Mouse (Mus musculus) gastrocnemius, adult 18-20 months (tissue): ENCODE data around the gene Cdh26. TPM values are rescaled to one million over a fixed set of nuclear protein-coding genes. Genes with fewer than 3 reads are reported as not detected.

ENCODE experiments used
- DNase-seq: peaks from one replicate; pipeline ENCODE4 v3.0.0; 2021; ENCODE audit warnings: low spot score
- total RNA-seq, 2 experiments: library from RNA; stranded (reverse); gene quantifications; 2 replicates each; pipeline ENCODE4 v1.2.3; 2021

Cdh26 gene
- total RNA-seq, 2 experiments from 2014 or later, result not detected

DNA sequence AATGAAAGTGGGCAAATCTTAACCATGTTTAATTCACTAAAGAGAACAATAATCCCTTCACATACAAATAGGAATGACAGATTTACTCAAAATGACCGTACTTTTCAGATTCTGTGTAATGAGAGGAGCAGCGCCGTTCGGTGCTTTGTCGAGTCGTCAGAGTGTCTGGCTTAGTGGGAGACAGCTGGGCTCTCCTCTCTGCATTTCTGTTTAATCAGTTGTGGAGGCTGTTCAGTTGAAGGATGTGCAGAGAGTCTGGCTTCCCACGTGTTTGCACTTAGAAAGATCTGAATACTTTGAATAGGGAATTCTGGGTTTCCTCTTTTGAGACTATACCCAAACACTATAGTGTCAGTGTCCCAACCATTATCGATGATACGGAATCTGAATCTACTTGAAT is 7.0 kb downstream of the Cdh26 start:
- DNase-seq, result no peak

DNA sequence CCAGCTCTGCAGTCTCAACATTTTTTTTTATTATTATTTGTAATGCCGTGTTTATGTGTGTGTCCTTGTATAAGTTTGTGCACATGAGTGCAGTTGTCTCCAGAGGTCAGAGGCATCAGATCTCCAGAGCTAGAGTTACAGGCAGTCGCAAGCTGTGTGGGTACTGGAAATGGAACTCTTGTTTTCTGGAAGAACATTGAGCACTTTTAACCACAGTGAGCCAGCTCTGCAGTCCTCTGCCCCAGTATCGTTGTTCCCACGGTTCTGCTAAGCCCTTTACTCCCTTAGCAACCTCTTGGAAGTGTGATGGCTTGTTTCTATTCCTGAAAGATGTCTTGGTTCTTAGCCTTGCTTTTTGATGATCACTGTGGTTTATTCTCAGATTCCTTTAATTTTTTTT is 19.1 kb downstream of the Cdh26 start:
- no peak for DNase-seq

DNA sequence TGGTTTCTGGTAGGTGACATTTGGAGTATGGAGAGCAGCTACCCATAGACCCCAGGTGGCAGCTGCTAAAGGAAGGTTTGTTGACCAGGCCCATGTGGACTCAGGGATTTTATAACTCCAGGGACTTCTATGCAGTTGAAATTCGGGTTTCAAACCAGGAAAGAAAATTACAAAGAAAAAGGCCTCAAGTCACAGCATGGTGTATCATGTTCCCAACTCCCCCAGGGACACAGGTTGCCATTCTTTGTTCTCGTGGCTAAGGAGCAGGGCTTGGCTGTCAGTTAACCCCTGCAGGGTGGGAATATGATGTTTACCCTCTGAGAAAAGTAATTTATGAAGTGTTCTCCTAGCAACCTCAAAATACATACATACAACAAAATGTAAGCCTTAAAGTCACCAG is 19.9 kb downstream of the Cdh26 start:
- no peak for DNase-seq

DNA sequence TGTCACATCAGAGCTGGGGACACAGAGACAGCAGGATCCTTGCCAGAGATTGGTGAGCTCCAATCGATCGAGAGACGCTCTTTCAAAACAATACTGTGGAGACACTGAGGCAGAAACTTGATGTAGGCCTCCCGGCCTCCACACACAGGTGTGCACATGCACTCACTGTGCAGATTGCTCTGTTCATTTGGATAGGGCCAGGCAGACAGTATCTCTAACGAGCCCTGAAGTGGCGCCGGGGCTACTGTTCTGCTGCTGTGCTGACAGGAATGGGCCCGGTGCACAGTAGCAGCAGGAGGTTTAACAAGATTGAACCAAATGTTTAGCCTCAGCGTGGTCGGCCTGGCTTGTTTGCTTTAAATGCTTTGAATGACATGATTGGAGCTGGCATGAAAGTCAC is 20.6 kb downstream of the Cdh26 start:
- no peak for DNase-seq

DNA sequence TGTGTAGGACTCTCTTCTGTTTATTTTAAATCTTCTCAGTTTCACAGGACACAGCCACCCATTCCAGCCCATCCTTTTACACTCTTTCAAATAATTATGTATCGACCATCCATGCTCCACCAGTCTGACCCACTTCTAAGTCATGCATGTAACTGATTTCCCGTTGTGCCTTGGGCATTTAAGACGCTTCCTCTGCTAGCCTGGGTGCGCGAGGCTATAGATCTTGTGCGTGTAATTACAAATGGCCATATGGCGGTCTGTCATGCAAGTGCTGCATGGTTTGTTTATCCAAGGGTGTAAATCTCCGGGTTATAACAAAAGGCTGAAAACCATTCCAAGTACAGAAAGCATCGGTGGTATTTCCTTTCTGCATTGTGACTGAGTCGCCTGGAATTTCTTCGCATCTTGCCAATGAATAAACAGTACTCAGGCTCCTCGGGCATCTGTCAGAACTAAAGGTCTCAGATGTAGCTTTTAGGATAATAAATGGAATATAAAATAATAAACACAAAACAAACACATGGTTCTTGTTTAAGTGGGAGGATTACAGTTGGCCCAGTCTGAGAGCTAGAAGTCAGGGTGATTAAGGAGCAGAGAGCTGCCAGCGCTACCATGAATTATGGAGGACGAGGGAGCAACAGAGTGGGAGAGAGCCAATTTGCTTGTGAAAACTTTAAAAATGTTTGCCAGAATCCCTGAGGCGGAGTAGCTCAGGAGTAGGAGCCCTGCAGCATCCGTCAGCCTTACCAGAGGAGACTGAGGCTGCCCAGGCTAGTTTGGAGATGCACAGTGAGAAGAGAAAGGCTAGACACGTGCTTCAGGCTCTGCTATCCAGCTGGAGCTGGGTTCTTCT is 24.6 kb downstream of the Cdh26 start:
- DNase-seq, result no peak

DNA sequence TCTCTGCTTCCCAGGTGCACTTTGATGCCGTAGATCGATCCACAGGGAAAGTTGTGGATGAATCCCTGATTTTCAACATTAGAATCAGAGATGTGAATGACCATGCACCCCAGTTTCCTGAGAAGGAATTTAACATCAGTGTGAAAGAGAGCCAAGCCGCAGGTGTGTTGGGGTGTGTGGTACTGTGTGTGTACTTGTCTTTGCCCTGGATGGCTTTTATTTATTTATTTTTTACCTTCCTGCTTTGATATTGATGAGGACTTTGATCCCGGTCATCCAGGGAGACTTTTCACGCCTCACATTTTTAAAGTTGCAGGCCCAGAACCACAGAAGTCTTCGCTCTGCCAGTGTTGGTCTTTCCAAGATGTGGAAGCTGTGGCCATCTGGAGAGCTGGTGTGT is 27.1 kb downstream of the Cdh26 start:
- DNase-seq, result no peak

DNA sequence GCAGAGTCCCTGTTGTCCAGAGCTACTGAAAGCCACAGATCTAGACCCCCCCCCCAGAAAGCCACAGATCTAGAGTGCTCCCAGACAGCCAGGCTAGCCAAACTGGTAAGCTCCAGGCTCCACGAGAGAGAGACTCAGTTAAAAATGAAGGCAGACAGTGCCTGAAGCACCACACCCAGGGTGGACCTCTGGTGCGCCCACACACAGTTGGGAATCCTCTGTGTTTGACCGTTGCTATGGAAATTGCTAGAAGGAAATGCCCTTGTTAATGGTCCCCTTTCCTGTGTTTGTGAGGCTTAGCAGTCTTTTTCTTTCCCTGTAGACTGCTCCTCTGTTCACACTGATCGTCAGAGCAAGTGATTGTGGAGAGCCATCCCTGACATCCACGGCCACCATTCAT is 30.0 kb downstream of the Cdh26 start:
- DNase-seq, result no peak

DNA sequence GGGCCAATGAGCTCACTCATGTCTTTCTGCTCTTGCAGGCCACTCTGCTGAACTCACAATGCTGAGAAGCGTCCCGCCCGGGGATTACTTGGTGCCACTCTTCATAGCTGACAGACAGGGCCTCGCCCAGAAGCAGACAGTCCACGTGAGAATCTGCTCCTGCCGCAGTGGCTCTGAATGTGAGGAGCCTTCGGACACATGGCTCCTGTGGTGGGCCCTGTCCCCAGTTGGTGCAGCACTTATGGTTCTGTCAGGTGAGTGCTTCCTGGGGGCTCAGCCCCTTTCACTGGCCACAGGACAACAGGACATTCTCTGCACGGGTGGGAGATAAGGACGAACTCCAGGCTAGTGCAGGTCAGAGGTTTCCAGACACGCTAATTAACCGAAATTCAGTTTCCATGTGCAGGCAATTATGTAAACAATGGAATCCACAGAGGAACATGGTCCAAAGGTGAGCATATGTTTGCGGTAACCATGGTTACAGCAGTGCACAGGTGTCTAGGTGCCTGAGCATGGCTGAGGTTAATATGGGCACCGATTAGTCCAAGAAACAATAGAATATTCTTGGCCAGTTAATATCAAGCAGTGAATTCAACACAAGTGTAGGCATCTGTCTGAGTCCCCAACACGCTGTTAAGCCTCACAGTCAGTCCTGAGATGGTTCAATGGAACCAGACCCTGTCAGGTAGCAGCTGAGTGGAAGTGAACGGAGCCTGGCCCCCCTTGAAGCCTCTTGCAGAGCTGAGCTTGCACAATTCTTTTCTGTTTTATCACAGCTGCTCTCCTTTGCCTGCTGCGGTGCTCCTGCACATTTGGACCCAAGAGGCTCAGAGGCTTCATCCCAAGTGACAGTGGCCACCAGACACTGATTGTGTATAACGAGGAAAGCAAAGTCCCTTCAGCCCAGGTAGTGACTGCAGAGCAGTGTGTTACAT is 41.5 kb downstream of the Cdh26 start:
- DNase-seq, result no peak

DNA sequence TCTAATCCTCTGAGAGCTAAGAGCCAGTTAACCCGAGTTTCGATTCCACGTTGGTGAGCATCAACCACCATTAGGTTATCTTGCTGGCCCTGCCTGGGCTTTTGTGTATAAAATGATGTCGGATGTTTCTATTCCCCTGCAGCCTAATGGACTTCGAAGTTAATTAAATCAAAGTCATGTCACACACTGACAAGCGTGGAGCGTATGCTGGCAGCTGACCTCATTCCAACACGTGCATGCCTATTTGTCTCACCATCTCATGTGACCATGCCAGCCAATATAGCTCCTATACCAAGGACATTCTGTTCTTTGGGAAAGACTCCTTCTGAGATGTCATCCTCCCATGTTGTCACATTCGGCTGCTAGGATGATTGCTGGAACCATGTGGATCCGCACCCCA is 43.6 kb downstream of the Cdh26 start:
- no peak for DNase-seq

DNA sequence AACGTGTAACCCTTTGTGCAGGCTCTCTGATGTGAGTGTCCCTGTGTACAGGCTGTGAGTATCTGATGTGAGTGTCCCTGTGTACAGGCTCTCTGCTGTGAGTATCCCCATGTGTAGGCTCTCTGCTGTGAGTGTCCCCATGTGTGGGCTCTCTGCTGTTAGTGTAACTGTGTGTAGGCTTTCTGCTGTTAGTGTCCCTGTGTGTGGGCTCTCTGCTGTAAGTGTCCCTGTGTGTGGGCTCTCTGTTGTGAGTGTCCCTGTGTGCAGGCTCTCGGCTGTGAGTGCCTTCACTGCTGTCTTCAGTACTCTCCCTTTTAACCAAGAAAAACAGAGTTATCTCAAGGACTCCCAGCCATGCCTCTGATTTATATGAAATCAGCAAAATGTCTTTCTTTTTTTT is 46.9 kb downstream of the Cdh26 start:
- no peak for DNase-seq

DNA sequence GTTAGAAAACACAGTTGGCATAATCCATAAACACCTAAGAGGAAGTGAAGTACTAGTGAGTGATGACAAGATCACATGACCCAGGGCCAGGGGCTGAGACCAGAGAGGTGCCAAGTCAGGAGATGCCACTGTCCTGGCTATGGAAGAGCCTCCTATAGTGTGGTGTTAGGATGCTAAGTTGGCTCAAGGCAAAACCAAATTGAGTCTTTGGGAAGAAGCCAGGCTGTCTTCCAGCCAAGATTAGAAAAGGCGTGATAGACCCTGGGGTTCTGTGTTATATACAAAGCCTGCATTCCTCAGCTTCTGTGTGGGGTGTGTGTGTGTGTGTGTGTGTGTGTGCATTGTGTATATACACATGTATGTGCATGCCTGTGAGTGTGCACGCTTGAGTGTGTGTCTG is 48.7 kb downstream of the Cdh26 start:
- no peak for DNase-seq

DNA sequence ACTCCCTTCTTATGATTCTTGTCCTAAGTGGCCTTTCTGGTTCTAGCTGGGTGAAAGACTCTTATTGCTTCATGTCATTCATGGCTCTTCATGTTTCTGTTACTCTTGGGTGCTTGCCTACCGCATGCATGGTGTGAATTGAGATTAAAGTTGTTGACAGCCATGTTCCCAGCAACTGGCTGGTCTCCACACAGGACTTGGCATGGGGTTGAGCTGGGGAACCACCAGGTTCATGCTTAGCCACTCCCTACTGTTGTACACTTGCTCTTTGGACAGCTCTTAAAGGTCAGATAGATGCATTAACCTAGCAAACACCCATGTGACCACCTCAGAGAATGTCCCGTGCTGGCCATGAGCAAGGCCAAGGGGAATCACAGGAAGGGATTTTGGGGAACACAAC is 50.6 kb downstream of the Cdh26 start:
- no peak for DNase-seq

DNA sequence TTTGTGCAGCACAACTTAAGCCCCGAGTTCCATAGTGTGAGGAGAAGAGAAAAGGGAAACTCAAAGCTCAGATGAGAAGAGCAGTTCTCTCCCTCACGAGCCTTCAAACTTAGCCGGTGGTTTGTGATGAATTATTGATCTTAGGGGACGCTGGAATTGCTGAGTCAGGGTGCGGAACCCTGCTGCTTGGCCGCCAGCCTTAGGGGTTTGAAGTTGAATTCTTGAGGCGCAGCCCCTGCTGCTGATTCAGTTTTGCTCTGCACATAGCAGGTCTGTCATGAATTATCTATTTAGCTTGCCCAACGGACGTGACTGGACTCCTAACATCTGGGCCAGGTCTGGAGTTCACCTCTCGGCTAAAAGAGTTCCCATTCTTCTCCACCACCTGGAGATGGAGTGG is 53.1 kb downstream of the Cdh26 start:
- no peak for DNase-seq

DNA sequence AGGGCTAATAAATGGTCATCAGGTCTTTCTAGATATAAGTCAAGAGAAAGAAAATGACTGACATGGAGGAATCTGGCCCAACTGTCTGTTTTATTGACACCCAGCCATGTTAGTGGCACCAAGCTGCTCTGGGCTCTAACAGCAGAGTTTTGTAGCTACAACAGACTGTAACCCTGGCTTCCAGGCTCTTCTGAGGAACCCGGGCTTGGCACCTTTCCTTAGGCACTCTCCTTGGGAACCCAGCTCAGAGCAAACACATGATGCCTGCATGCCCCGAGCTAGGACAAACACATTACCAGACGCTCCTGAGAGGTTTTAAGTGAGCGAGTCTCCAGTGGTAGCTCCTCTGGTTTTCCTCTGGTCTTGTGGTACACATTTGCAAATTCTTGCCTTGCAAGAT is 57.9 kb downstream of the Cdh26 start:
- DNase-seq, result no peak

DNA sequence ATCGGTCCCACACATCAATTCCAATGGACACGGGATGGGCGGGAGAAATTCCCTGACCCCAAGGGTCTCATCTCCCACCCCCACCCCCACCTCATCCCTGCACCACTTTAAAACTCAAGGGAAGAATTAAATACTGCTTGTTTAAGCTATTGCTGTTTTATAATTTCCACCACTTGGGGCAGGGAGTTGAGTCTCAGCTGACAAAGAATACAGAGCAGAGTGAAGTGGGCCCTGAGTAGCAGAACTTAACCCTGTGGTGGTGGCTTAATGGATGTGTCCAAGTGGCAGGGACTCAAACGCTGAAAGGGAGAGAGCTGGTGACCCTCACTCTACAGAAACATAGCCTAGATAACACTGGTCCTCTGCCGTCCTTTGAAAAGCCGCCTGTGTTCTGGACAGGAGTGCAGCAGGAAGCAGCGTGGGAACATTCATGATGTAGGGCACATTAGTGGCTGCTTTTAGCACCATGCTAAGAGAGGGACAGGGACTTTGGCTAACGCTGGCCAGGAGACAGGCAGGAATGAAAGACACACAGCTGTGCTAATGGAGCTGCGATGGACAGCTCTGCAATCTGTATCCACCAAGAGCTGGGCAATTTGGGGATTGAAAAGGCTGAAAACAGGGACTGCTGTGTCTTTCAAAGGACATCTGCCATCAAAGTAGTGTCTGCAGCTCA is 60.1 kb downstream of the Cdh26 start:
- no peak for DNase-seq

DNA sequence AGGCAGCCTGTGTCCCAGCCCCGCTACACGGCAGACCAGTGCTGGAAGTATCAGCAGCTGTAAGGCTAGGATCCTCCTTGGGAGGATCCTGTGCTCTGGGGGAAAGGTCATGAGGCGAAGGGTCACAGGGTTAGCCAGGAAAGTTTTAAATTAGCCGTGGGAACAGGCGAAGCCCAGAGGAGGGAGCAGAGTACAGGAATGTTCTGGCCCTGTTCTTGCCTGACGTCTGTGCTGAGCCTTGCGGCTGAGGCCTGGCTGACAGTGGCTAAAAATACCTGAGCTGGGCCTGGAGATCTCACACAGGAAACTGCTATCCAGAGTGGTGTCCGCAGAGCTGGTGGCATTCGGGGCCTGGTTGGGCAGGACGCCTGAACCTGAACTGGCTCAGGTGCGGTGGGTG is 63.7 kb downstream of the Cdh26 start:
- peak; percentile 86 for DNase-seq

DNA sequence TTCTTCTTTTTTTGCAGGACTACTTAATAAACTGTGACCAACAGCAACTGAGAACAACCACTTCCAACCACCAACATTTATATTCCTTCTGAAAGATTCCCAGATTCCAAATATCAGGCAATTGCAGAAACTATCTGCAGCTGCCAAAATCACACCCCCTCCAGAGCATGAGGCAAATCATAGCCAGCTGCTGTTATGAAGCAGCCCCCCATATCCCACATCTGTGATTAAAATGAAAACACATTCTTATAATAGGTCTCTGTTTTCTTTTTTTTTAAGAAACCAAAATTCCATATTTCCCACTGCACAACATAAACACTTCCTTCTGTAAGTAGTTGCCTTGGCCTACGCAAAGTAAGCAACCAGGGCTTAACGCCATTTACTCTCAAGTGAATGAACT is 65.5 kb downstream of the Cdh26 start:
- DNase-seq, result no peak

DNA sequence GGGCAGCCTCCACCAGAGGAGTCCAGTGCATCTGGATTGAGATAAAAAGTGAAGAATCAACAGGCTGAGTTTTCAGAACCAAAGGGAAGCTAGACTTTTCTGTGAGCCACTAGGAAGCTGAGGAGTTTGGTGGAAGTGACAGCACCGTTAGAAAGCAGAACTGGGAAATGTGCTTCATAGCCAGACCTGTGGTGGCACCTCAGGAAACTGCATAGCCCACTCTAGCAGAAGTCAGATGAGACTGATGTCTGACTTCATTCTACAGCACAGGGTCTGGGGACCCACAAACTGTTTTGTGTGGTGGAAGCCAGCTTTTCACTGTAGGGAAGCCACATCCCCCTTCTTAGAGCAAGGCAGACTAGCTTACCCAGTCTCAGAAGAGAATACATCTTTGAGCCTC is 67.6 kb downstream of the Cdh26 start:
- DNase-seq, result no peak

DNA sequence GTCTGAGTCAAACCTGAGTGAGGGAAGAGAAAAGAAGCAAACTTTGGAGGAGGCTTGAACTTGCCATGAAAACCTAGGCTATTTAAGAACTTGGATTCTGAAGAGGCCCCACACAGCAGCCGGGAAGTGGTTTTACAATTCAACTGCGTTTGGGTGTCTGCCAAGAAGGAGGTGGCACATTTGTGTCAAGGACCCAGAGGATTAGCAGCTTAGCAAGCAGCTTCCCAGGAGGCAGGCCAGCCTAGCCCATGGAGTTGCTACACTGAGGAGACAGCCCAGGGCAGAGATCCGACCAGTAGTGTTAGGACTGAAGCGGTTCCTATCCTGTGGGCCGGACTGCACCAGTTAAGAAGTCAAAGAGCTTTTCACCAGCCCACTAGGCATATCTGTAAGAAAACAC is 68.1 kb downstream of the Cdh26 start:
- no peak for DNase-seq

DNA sequence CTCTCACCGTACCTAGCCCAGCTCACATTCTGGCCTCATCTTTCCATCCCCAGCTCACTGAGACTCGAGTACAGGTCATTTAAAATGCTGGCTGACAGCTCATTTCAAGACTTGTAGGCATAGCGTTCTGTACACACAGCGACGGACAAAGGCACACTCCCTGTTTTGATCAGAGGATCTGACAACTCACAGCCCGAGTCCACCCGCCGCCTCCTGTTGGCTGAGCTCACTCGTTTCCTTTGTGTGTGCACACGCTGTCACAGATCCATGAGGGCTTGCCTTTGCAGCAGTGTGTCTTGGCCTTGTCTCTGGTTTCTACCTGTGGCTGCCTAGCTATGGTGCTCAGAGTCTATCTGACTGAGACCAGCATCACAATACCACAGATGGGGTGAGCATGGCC is 72.1 kb downstream of the Cdh26 start:
- no peak for DNase-seq

DNA sequence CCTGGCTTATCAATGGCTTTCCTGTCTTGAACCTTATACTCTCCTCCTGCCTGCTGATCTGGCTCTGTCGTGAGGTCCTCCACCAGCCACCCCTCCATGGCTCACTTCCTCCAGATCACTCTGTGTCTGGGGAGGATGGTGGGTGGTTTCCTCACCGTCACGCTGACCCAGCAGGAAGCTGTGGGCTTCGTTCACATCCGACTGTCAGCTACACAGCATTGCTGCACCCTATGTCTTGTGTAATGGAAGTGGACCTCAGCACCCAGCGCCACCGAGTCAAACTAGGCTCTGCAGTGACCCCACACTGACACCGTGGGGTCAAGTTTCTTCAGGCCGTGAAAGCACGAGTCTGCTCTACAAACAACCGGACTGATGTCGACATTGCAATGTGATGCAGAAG is 75.7 kb downstream of the Cdh26 start:
- DNase-seq, result no peak

DNA sequence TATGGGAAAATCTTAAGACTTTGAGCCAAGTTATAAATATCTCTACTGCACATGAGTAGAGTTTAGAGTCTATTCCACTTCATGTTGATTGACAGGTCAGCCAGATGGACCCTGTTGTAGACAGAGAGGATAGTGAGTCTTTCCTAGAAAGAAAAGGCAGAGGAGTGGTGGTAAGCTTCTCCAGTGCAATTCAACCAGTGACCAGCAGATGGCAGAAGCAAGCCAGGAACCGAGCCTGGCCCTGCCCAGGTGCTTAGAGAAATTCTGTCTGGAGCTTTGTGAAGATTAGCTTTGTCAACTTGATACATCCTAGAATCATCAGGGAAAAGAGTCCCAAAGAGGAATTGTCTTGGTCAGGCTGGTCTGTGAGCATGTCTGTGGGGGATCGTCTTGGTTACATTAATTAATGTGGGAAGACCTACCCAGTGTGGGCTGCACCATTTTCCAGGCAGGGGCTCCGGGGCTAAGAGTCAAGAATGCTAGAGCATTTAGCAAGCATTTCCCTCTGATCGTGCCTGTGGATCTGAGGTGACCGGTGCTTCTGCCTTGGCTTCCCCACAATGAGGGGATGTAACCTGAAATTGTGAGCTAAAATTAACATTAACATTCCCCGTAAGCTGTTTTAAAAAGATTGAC is 77.2 kb downstream of the Cdh26 start:
- peak; percentile 59 for DNase-seq
